Mouse (Mus musculus) CH12.LX (cell line): Measurements from ENCODE around the gene Tex33. TPM values are rescaled to one million over a fixed set of nuclear protein-coding genes. Genes with fewer than 3 reads are reported as not detected.

Source experiments
- DNase-seq: peaks from one replicate; pipeline ENCODE4 v3.0.0-alpha.2; 2013; ENCODE audit errors: extremely low read depth
- H3K27ac ChIP-seq: 2 replicates; pipeline ENCODE4 v1.5.1; 2012; ENCODE audit warnings: low read depth, mild to moderate bottlenecking, control low read depth, moderate library complexity; ENCODE audit not compliant: insufficient read depth
- H3K27me3 ChIP-seq: replicated peaks from 2 replicates; pipeline ENCODE3; 2012; ENCODE audit warnings: inconsistent platforms
- H3K36me3 ChIP-seq, 2 experiments: replicated peaks in 1 of 2; 2 replicates each; pipeline versions ENCODE3 to v1.6.1; 2012; ENCODE audit warnings: inconsistent platforms in 1 of 2, low read length in 1 of 2, mild to moderate bottlenecking in 1 of 2, mixed read lengths in 1 of 2, moderate library complexity in 1 of 2; ENCODE audit not compliant: control insufficient read depth in 1 of 2, insufficient read depth in 1 of 2
- H3K4me1 ChIP-seq, 2 experiments: 2 replicates each; pipeline ENCODE4 v1.6.1; 2012; ENCODE audit warnings: inconsistent platforms in 1 of 2, moderate library complexity in 1 of 2; ENCODE audit not compliant: insufficient read depth in 2 of 2, control insufficient read depth in 1 of 2
- H3K4me2 ChIP-seq: 2 replicates; pipeline ENCODE4 v1.6.1; 2012; ENCODE audit warnings: low read depth, mild to moderate bottlenecking, control low read depth; ENCODE audit not compliant: poor library complexity, insufficient read depth, severe bottlenecking
- H3K4me3 ChIP-seq, 3 experiments: fragments of 150-350 bp in 1 of 3; sonication (generic) in 1 of 3; replicated peaks in 1 of 3; 2 replicates each; pipeline versions ENCODE3 to v1.5.1; 2011 to 2012; ENCODE audit warnings: low read depth in 2 of 3, low read length in 2 of 3, mild to moderate bottlenecking in 2 of 3, moderate library complexity in 2 of 3, control low read depth in 1 of 3, improper control_type of control experiment in 1 of 3, inconsistent platforms in 1 of 3, mixed read lengths in 1 of 3; ENCODE audit not compliant: poor library complexity in 1 of 3
- H3K79me2 ChIP-seq: replicated peaks from 2 replicates; pipeline ENCODE4 v1.6.1; 2012; ENCODE audit warnings: mild to moderate bottlenecking, moderate library complexity; ENCODE audit not compliant: control insufficient read depth, poor library complexity, insufficient read depth, severe bottlenecking; ENCODE audit errors: extremely low read depth
- H3K9ac ChIP-seq: 2 replicates; pipeline ENCODE4 v1.6.1; 2012; ENCODE audit warnings: low read depth, mild to moderate bottlenecking, control low read depth, moderate library complexity; ENCODE audit not compliant: insufficient read depth
- H3K9me3 ChIP-seq: replicated peaks from 2 replicates; pipeline ENCODE3; 2012; ENCODE audit warnings: low read length, inconsistent platforms, mixed read lengths
- BHLHE40 ChIP-seq: IDR thresholded peaks from 2 replicates; pipeline ENCODE4 v1.6.1; 2011; ENCODE audit warnings: mild to moderate bottlenecking, low read depth, low read length, improper control_type of control experiment
- CHD1 ChIP-seq: IDR thresholded peaks from 2 replicates; pipeline ENCODE4 v1.6.1; 2012; ENCODE audit warnings: low read depth, low read length, improper control_type of control experiment, inconsistent platforms
- CTCF ChIP-seq, 2 experiments: IDR thresholded peaks in 1 of 2; conservative IDR thresholded peaks in 1 of 2; 2 replicates each; pipeline ENCODE4 v1.5.1; 2011 to 2012; ENCODE audit warnings: low read depth in 2 of 2, low read length in 2 of 2, improper control_type of control experiment in 1 of 2, inconsistent platforms in 1 of 2, mild to moderate bottlenecking in 1 of 2, moderate library complexity in 1 of 2
- E2F4 ChIP-seq: IDR thresholded peaks from 2 replicates; pipeline ENCODE4 v1.6.1; 2011; ENCODE audit warnings: low read depth, low read length, improper control_type of control experiment; ENCODE audit not compliant: insufficient replicate concordance
- ETS1 ChIP-seq: conservative IDR thresholded peaks from 2 replicates; pipeline ENCODE4 v1.6.1; 2012; ENCODE audit warnings: low read depth, mild to moderate bottlenecking, inconsistent platforms, low read length, improper control_type of control experiment, moderate library complexity
- GABPA ChIP-seq: IDR thresholded peaks from 2 replicates; pipeline ENCODE4 v1.6.1; 2012; ENCODE audit warnings: low read depth, low read length, improper control_type of control experiment, inconsistent platforms; ENCODE audit not compliant: insufficient replicate concordance
- JUN ChIP-seq: IDR thresholded peaks from 2 replicates; pipeline ENCODE4 v1.6.1; 2011; ENCODE audit warnings: low read depth, mild to moderate bottlenecking, low read length, improper control_type of control experiment, moderate library complexity; ENCODE audit not compliant: insufficient read depth
- MAFK ChIP-seq: IDR thresholded peaks from 2 replicates; pipeline ENCODE4 v1.6.1; 2011; ENCODE audit warnings: low read length, improper control_type of control experiment; ENCODE audit not compliant: insufficient replicate concordance
- MAX ChIP-seq: IDR thresholded peaks from 2 replicates; pipeline ENCODE4 v1.6.1; 2011; ENCODE audit warnings: low read length, improper control_type of control experiment
- MAZ ChIP-seq: IDR thresholded peaks from 2 replicates; pipeline ENCODE4 v1.6.1; 2012; ENCODE audit warnings: low read depth, mild to moderate bottlenecking, inconsistent platforms, low read length, improper control_type of control experiment, moderate library complexity
- MEF2A ChIP-seq: IDR thresholded peaks from 2 replicates; pipeline ENCODE4 v1.6.1; 2014; ENCODE audit warnings: low read depth, mild to moderate bottlenecking, inconsistent platforms, low read length, improper control_type of control experiment, borderline replicate concordance
- MXI1 ChIP-seq: IDR thresholded peaks from 2 replicates; pipeline ENCODE4 v1.6.1; 2011; ENCODE audit warnings: mild to moderate bottlenecking, low read depth, low read length, improper control_type of control experiment
- MYC ChIP-seq: IDR thresholded peaks from 2 replicates; pipeline ENCODE4 v1.6.1; 2011; ENCODE audit warnings: low read depth, mild to moderate bottlenecking, improper control_type of control experiment, low read length
- NELFE ChIP-seq: IDR thresholded peaks from 2 replicates; pipeline ENCODE4 v1.6.1; 2011; ENCODE audit warnings: low read depth, low read length, improper control_type of control experiment
- PAX5 ChIP-seq: IDR thresholded peaks from 2 replicates; pipeline ENCODE4 v1.6.1; 2012; ENCODE audit warnings: low read length, inconsistent platforms, mixed read lengths
- POLR2A ChIP-seq: IDR thresholded peaks from 2 replicates; pipeline ENCODE4 v1.6.1; 2011; ENCODE audit warnings: low read depth, mild to moderate bottlenecking, improper control_type of control experiment, low read length
- POLR2AphosphoS2 ChIP-seq: IDR thresholded peaks from 2 replicates; pipeline ENCODE4 v1.6.1; 2011; ENCODE audit warnings: low read depth, low read length, improper control_type of control experiment
- RAD21 ChIP-seq: IDR thresholded peaks from 2 replicates; pipeline ENCODE4 v1.6.1; 2011; ENCODE audit warnings: low read depth, mild to moderate bottlenecking, low read length, improper control_type of control experiment, moderate library complexity
- RCOR1 ChIP-seq: conservative IDR thresholded peaks from 2 replicates; pipeline ENCODE4 v1.6.1; 2012; ENCODE audit warnings: low read depth, mild to moderate bottlenecking, inconsistent platforms, low read length, improper control_type of control experiment
- SIN3A ChIP-seq: IDR thresholded peaks from 2 replicates; pipeline ENCODE4 v1.6.1; 2012; ENCODE audit warnings: low read length, improper control_type of control experiment, inconsistent platforms
- SMC3 ChIP-seq: IDR thresholded peaks from 2 replicates; pipeline ENCODE4 v1.6.1; 2011; ENCODE audit warnings: low read depth, low read length, improper control_type of control experiment
- TBP ChIP-seq: conservative IDR thresholded peaks from 2 replicates; pipeline ENCODE4 v1.6.1; 2011; ENCODE audit warnings: low read depth, low read length, improper control_type of control experiment
- ZC3H11A ChIP-seq: IDR thresholded peaks from 2 replicates; pipeline ENCODE4 v1.6.1; 2012; ENCODE audit warnings: low read depth, mild to moderate bottlenecking, inconsistent platforms, low read length, improper control_type of control experiment
- ZMIZ1 ChIP-seq: IDR thresholded peaks from 2 replicates; pipeline ENCODE4 v1.6.1; 2012; ENCODE audit warnings: low read depth, mild to moderate bottlenecking, inconsistent platforms, low read length, improper control_type of control experiment
- dilution Hi-C: fragments of 300-500 bp; cut with MboI; formaldehyde crosslinking; loops from 2 replicates; pipeline ENCODE4 v1.14.3; 2020; ENCODE audit warnings: low sequenced_read_pairs; ENCODE audit not compliant: extremely low pct_unique_long_range_greater_than_20kb, extremely low pct_ligation_motif_present
- in situ Hi-C: fragments of 300-500 bp; cut with MboI; formaldehyde crosslinking; loops from 3 replicates; pipeline ENCODE4 v1.14.3; 2019; ENCODE audit warnings: low sequenced_read_pairs, low pct_ligation_motif_present, low pct_unique_long_range_greater_than_20kb, mixed read lengths
- polyA plus RNA-seq: library from polyadenylated mRNA; unstranded; fragments of >175 nt; gene quantifications from 2 replicates; pipeline ENCODE4 v1.2.1, GENCODE M21; 2012; ENCODE audit warnings: low read depth; ENCODE audit not compliant: insufficient read length
- total RNA-seq, 2 experiments: library from RNA; depleted of rRNA; stranded (reverse); fragments of 300-350 nt in 1 of 2; fragments of >200 nt in 1 of 2; gene quantifications; 2 replicates each; pipeline ENCODE4 v1.2.3; 2012 to 2014

The Tex33 gene
- total and polyA plus RNA-seq, 3 experiments = not detected

GRCm38 (mm10) chr15:78351586-78352165, 44.0 kb downstream of the Tex33 start:
- Histone ChIP-seq H3K4me1 (peaks cover 6 to 27% of the 10 kb centered on the region in 2 experiments; a peak in 3 of 4 replicates), H3K27ac (no peak overlapping the region), H3K36me3 (peaks cover 36 to 39% of the 10 kb centered on the region in 2 experiments), H3K79me2 (no peaks in the 10 kb centered on the region), H3K9me3 (no peaks in the 10 kb centered on the region), H3K4me3 (no peak overlapping the region), H3K27me3 (peaks cover 5% of the 10 kb centered on the region), H3K4me2 (no peak overlapping the region), H3K9ac (no peak overlapping the region)
- no peak for DNase-seq
- dilution Hi-C loops (no loop called here), in situ Hi-C loops (loop anchor here (10.0 kb wide), 1 partner anchor 183 kb away; the partner anchor contains the start of gene C1qtnf6)
- 0 out of 2 replicates have a peak, but pooled peaks have one; percentile 42 for TF ChIP-seq ZMIZ1
- 0 out of 2 replicates have a peak, but pooled peaks have one; percentile 33 for TF ChIP-seq RCOR1
- peak; percentile 86 for TF ChIP-seq POLR2AphosphoS2
- no peak for TF ChIP-seq PAX5
- 0 out of 2 replicates have a peak, but pooled peaks have one; percentile 10 for TF ChIP-seq MEF2A

DNA sequence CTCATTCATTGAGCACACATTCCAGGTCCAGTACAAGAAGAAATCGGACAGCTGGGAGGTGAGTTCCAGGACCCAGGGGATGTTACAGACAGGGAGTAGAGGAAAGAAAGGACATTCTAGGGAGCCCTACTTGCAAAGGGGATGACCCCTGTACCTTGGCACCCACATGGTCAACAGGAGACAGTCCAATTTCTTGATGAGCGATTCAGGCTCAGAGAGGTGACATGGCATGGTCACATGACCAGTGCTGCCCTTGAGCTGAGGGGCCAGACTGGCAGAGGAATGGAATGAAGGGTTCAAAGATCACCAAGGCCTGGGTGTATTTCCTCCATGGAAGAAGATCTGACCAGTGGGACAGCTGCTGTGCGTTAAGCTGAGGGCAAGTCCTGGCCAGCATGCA, 51.1 kb downstream of the Tex33 start:
- peaks cover 0 to 26% of the 10 kb centered on the region in 2 experiments; a peak in 2 of 4 replicates for H3K4me1 ChIP-seq
- H3K9me3 ChIP-seq = no peaks in the 10 kb centered on the region
- no peak overlapping the region for H3K4me3 ChIP-seq
- in situ Hi-C loops = no loop called here
- no peaks in the 10 kb centered on the region for H3K27me3 ChIP-seq
- dilution Hi-C loops = no loop called here
- H3K4me2 ChIP-seq = no peak overlapping the region
- DNase-seq = no peak
- H3K9ac ChIP-seq = no peak overlapping the region
- no peaks in the 10 kb centered on the region; the same call in 1 of the 2 replicates for H3K79me2 ChIP-seq
- TF ChIP-seq MEF2A (no peak), ZC3H11A (no peak), RAD21 (no peak), NELFE (no peak), ETS1 (no peak), MAZ (no peak), POLR2AphosphoS2 (no peak), POLR2A (0 out of 2 replicates have a peak, but pooled peaks have one; percentile 27)
- peaks cover 84 to 90% of the 10 kb centered on the region in 2 experiments for H3K36me3 ChIP-seq
- H3K27ac ChIP-seq = peak overlapping the region; percentile 3; the same call in 1 of the 2 replicates

GRCm38 (mm10) chr15:78343683-78344082, 52.0 kb downstream of the Tex33 start:
- dilution Hi-C loops (no loop called here), in situ Hi-C loops (no loop called here)
- DNase-seq = no peak
- Histone ChIP-seq H3K9ac (no peak overlapping the region), H3K9me3 (no peaks in the 10 kb centered on the region), H3K79me2 (no peaks in the 10 kb centered on the region; the same call in none of the 2 replicates), H3K27me3 (no peaks in the 10 kb centered on the region), H3K27ac (no peak overlapping the region), H3K36me3 (peaks cover 84 to 94% of the 10 kb centered on the region in 2 experiments), H3K4me2 (no peak overlapping the region), H3K4me3 (no peak overlapping the region), H3K4me1 (peaks cover 0 to 33% of the 10 kb centered on the region in 2 experiments; a peak in 2 of 4 replicates)
- TF ChIP-seq SIN3A = no peak
- TF ChIP-seq CTCF (conservative IDR thresholded peaks at IDR 0.05 in 1 of 2, IDR thresholded peaks at IDR 0.05 in 1 of 2; ENCODE audit: low read depth in 2 of 2, low read length in 2 of 2) = no peak
- no peak for TF ChIP-seq SMC3
- no peak for TF ChIP-seq ZC3H11A
- TF ChIP-seq RAD21 = no peak
- no peak for TF ChIP-seq MAZ
- TF ChIP-seq MAX = no peak
- TF ChIP-seq E2F4 = no peak
- TF ChIP-seq CHD1 = no peak
- no peak for TF ChIP-seq BHLHE40
- TF ChIP-seq GABPA = no peak
- no peak for TF ChIP-seq MYC
- no peak for TF ChIP-seq TBP
- no peak for TF ChIP-seq PAX5
- no peak for TF ChIP-seq MAFK
- TF ChIP-seq JUN = no peak
- TF ChIP-seq MXI1 = no peak
